Mouse (Mus musculus): ENCODE measurements around the gene BC029722. TPM values are rescaled to one million over a fixed set of nuclear protein-coding genes. Genes with fewer than 3 reads are reported as not detected.
"Not testable (repeated sequence)": the region's sequence is repeated elsewhere in the genome, so short reads cannot be mapped to it uniquely, and the experiment has no call there.

BC029722 gene
- 10 to 100 TPM; 12.8 to 16.5 TPM for polyA plus RNA-seq (2017; shearing (Covaris generic))

DNA sequence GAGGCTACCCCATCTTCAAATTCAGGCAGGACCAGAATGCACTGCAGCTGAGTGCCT, at the start of gene BC029722:
Gene BC029722 (minus strand): TSS at position 35 of the 57 bp plus-strand sequence.
- ATAC-seq, result no peak

DNA sequence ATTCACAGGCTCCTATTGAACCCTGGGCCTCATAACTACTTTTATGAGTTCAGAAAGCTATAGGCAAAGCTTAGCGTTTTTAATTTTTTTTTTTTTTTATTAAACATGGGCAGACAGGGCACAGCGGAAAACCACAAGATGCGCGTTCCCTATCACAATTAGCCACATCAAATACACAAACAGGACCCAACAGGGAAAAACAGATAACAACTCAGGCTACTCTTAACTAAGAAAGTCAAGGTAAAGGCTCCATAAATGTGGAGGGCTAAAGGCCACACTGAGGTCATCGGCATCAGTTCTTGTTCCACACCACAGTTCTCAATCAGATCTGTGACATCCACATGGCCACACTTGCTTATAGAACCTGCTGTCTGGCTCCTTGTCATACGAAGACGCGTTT, 49.1 kb upstream of the BC029722 start:
- no peak for ATAC-seq

DNA sequence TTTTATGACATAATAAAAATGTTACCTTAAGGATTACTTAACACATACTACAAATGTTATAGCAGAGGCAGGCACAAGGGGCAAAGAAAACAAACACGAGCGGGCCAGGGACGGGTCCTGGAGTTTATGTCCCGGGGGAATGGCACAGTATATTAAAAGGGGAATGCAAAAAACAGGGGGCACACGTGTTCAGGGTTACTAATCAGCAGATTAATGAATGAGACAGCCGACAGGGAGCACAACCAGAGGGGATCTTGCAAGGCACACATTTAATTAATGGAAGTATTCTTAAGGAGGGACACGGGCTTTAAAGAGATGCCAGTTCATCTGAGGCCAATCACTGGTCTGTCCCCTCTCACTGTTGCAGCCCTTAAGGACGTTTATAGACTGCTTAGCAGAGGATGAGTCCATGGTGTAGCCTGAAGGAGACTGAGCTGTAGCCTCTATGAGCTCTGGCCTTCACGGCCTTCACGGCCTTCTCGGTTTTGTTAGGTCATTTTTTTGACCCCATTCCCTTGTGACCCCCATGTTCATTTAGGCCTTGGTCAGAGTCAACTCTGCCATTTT, 44.2 kb upstream of the BC029722 start:
- no peak for ATAC-seq

DNA sequence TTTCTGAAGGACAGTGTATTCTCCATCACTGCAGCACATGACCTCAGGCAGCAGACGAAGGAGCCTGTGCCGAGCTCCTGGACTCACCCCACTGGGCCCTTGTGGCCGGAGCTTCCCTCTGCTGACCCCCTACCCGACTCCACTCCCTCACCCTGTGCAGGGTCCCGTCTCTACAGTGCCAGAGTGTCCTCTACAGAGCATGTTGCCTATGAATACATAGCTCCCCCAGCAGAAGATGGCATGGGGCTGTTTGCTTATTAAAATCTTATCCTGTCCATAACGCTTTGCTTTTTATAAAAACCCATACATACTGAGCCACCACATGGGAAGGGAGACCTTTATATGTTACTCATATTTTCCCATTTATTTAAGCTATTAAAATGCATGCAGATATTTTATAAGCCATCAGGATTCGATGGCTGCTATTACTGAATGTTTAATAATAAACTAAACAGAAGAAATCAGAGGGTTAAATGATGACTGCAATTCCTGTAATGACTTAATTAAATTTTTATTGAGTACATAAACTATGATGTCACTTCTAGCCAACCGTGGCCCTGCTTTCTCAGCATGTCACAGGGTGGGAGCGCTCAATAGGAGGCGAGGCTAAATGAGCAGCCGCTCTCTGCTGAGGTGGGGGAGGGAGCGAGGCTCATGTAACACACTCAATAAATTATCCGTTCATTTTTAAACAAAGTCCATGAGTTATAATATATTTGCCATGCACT, 43.5 kb upstream of the BC029722 start:
- no peak for ATAC-seq

DNA sequence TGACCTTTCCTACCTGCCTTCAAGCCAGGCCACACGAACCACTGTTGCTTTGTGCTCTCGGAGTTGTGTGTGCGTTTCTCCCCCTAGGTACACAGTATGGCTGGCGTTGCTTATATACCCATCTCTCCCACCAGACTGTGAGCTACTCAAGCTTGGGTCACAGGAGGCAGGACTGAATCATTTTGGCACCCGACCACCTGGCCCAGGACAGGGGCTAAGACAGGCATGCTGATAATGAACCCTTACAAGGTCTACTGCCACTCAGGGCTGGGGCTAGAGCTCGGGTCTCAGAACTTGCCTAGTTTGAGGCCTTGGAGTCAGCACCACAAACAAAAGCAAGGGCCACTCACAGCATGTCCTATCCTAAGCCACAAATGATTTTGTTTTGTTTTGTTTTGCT, 42.4 kb upstream of the BC029722 start:
- ATAC-seq, result no peak

DNA sequence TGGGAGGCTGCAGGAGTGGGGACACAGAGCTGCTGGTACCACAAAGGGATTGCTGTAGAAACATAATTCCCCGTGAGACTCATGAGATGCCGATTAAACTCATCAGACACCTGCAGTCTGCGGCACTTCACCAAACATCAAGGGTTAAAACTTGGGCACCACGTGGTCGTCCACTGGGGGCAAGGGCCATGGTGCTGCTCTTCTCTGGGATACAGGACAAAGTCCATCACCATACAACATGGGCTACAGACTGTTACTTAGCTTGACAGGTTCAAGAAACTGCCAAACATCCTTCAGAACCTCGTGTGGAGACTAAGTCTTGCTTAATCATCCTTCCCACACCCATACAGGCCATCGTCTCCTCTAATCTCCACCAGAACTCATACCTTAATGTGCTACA, 40.9 kb upstream of the BC029722 start:
- no peak for ATAC-seq

DNA sequence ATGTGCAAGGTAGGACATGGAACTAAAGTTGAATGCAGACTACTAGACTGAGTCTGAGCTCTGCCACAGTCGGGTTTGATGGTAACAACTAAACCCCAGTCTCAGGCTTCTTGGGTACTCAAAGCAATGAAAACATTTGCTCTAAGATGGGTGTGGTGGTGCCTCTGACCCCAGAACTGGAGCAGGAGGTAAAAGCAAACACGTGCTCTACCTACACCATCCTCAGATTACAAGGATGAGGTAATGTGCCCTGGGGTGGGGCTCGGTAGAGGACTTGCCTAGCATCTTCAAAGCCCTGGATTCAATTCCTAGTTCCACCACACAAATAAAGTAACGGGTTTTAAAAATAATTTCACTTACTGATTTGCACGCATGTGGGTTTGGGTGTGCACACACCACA, 33.3 kb upstream of the BC029722 start:
- ATAC-seq, result no peak

DNA sequence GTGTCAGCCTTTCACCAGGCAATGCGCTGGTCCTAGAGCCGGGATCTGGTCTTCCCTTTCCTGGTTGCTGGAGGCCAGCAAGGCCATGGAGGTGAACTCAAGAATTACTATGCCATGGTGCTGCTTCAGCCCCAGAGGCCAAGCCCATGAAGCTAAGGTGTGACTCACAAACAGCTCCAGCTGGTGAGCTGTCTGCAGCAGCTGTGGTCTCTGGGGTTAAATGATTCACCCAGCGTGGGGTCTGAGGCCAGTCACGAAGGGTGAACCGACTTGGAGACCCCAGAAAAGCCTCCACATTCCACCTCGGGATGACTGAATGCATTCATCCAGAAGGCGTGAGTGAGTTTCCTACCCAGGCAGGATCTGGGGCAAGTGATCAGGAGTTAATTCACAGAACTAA, 30.9 kb upstream of the BC029722 start:
- ATAC-seq, result no peak

DNA sequence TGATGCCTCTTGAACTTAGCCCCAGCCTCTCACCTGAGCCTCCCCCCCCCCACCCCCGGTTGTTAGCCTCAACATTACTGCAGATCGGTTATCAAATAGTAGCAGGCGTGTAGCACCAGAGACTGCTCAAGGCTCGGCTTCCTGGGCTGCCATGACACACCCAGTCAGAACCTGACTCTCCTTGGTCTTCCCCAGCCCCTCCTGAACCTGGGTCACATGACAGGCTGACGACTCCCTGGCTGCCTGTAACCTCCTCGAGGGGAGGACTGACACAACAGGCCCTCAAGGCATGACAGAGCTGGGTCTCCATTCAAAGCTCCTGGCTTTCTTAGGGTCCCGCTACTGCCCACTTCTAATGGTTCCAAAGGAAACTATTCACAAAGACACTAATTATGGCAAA, 30.2 kb upstream of the BC029722 start:
- no peak for ATAC-seq

DNA sequence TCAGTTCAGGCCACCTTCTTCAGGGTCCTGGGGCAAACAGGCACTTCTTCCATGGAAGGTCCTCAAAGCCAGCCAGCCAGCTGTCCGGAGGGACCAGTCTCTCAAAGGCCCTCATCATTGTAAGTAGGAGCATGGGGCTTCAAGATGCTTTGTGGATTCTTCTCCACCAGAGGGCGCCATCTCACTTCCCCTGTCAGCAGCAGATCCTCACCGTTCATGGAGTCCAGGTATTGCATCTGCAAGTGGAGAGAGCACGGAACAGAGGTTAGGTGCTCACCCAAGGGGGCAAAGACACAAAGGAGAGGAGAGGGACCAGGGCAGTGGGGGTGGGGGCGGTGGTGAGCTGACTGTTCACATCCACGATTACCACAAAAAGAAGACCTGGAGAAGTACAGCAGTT, 29.1 kb upstream of the BC029722 start:
- peak; percentile 37 for ATAC-seq

DNA sequence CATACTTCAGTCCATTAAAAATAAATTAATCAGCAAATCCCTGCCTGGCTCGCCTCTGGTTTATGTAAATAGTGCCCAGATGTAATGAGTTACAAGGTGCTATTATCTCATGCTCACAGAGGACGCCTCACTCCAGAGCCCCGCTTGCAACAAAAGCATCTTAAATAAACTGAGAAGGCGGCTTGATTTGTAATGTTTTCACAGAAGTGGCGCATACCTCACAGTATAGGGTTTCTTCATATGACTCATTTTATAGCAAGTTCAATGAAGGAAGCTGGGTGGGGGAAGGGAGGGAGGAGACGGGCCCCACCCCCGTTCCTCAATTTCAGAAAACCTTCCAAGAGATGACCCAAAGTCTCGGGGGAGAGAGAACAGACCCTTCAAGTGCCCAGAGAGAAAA, 27.7 kb upstream of the BC029722 start:
- no peak for ATAC-seq

DNA sequence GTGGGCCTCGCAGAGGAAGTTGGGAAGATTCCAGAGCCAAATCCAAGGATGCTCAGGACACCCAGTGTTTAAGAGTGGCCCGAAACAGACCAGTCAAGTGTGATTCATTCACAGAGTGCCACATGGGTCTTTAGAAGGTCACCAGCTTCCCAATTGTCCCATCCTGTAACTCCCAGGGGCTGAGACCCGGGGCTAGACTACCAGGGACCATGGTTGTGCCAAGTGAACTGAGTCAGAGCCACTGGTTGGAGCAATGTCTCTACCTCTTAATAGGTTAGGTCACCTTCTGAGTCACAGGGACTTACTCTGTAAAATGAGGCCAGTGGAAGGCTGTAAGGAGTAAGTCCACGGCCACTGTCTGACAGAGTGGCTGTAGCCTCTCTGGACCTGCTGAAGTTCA, 19.7 kb upstream of the BC029722 start:
- no peak for ATAC-seq

DNA sequence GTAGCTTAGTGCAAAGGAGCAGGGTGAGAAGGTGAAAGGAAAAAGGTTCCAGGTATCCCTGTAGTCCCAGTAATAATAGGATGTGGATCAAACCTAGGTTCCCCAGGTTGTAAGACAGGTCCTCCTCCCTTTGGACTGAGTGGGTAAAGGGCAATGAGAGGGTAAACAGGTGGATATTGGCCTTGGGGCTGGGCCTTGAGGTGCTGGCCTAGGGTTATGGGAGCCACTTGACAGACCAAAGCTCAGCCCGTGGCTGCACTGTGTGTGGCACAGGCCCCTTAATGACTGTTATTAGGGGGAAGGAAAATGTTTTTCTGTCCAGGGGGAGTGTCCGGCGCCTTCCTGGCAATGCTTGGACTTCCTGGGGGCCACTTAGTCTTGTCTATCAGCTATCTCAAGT, 18.7 kb upstream of the BC029722 start:
- ATAC-seq, result no peak

DNA sequence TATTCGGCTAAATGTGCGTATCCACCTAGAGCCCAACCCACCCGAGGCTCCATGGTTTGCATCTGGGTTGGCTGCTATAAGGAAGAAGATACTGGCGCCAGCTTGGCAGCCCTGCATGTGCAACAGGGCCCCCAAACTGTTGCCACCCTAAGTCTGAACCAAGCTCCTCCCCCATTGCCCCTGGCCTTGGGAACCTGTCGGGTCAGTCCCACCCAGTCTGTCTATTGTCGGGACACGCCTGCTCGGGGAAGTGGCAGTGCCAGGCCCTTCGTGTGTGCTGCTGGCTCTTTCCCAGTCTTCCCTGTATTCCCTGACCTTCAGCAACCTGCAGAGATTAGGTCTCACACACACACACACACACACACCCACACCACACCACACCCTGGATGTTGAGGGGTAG, 15.5 kb upstream of the BC029722 start, which contains the start of gene Fam83c:
Gene Fam83c (minus strand): TSS at position 123 of the 400 bp plus-strand sequence.
- ATAC-seq, result no peak

DNA sequence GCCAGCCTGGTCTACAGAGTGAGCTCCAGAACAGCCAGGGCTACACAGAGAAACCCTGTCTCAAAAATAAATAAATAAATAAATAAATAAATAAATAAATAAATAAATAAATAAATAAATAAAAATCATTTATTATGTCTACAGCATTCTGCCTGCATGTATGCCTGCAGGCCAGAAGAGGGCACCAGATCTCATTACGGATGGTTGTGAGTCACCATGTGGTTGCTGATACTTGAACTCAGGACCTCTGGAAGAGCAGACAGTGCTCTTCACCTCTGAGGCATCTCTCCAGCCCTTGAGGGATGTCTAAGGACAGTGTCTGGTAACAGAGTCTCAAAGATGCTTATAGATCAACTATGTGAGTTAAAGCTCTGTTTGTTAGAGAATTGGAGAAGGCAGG, 12.9 kb upstream of the BC029722 start:
- not testable (repeated sequence) for ATAC-seq

DNA sequence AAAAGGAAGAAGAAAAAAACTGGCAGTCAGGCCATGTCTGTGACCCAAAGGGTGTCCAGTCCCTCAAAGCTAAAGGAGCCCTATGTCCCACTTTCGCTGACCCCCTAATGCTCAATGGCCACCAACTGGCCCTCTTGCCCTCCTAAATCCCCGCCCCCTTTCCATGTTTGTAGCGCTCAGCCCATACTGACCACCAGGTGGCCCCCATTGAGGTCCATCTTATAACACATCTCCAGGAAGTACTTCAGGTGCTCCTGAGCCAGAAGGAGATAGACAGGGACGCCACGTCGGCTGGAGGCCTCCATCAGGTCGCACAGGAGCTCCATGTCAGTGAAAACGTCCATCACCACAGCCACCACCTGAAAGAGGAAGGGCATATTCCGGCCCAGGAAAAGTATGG, 12.1 kb upstream of the BC029722 start:
- ATAC-seq, result no peak

DNA sequence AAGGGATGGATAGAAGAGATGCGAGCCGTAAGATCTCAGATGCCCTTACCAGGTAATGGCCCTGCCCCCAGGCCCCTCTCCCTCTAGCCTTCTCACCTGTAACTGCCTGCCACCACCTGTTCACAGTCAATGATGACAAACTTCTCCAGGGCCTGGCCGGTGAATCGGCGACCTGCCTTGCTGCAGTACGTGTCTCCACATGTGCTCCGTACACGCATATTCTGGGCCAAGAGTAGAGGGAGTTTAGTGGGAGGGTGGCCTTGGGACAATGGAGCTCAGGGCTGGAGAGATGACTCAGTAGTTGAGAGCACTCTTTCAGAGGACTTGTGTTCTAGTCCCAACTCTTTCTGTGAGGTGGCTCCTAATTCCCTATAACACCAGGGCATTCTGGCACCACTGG, 11.6 kb upstream of the BC029722 start:
- ATAC-seq, result no peak

DNA sequence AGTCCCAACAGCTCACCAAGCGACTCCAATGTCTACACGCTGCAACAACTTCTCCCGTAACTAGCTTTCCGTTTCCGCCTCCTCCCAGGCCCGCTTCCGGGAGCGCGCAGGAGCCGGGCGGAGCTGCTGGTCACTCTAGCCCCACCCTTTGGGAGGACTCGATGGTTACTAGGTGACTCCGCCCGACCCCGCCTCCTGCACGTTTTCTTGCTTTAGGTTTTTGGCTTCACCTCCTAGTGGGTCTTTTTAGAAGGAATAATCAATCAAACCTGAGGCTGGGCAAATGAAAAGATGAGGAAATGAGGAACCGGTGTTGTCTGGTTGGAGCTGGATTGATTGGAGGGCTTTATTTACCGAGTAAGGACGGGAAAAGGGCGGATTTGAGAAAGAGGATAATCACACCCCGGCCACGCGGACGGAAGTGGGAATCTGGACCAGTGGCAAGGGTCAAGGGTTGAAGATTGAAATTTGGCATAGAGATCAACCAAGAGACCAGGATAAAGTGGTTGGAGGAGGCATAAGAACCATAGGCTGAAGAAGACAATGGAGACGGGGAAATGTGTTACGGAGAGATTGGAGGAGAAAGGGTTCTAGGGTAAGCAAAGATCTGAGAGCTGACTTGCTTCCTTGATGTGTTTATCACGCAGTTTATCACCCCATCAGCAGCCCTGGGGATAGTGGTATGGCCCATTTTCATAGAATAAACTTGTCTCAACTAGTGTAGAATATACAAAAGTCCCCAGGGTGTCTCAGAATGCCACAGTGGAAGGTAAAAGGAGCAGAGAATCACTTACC, 7.6 kb upstream of the BC029722 start, which contains the start of gene Eif6:
Gene Eif6 (minus strand): TSS at position 296 of the 795 bp plus-strand sequence.
- ATAC-seq, result peak; percentile 98

DNA sequence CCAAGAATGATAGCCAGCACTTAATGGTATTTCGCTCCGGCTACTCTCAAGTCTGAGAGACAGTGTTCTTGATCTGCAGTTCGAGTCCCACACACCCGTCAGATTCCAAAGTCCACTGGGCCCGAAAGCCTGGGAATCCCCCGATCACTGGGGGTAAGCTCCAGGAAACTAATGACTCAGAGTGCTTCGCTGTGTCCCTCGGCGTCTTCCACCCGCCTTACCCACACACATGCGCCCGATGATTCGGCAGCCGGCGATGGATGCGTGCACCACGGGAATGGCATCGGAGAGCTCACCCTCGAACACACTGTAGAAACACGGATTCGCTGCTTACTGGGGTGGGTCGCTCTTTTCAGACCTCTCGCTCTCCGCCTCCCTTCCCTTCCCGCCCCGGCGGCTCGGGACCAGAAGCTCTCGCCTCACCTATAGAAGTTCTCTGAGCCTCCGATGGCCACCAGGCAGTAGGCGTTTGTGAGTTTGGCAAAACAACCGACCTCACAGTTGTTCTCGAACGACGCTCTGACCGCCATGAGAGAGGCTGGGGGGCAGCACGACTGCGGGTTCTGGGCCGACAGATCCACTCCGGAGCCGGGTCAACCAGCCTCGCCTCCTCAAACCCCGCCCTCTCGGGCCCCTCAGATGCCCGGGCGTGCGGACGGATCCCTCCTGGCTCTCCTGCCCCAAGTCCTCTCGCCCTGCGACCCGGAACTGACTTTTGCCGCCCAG, 6.8 kb upstream of the BC029722 start:
- peak; percentile 29 for ATAC-seq

DNA sequence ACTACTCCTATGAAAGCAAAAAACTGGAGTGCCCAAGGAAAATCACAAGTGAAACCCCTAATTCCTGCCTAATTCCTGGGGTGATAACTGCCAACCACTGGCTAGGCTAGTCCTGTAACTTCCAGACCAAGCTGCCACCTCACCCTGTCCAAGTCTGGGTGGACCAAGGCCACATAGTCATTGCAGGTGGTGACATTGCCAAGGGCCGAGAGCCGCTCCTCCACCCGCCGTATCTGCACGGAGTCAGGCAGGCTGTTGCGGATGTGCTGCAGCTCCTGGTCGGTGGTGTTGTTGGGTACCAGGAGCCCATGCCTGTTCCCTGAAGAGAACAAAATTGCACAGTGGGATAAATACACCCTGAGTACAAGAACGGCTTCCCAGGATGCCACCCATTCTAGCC, 4.5 kb upstream of the BC029722 start:
- ATAC-seq, result no peak

DNA sequence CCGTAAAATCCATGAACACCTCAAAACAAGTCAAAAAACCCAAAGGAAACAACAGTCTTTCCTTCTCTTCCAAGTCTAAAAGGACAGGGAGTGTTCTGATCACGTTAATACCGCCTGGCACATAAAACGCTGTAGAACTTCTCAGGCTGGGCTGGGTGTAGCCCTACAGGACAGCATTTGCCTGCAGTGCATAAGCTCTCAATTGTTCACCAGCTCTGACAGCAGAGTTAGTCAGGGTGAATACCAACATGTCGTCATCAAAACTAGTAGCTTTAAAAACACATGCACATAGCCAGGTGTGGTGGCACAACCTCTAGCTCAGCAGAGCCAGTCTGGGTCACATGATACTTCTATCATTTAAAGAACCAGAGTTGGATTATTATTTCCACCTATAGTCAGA, 1.6 kb upstream of the BC029722 start:
- no peak for ATAC-seq

DNA sequence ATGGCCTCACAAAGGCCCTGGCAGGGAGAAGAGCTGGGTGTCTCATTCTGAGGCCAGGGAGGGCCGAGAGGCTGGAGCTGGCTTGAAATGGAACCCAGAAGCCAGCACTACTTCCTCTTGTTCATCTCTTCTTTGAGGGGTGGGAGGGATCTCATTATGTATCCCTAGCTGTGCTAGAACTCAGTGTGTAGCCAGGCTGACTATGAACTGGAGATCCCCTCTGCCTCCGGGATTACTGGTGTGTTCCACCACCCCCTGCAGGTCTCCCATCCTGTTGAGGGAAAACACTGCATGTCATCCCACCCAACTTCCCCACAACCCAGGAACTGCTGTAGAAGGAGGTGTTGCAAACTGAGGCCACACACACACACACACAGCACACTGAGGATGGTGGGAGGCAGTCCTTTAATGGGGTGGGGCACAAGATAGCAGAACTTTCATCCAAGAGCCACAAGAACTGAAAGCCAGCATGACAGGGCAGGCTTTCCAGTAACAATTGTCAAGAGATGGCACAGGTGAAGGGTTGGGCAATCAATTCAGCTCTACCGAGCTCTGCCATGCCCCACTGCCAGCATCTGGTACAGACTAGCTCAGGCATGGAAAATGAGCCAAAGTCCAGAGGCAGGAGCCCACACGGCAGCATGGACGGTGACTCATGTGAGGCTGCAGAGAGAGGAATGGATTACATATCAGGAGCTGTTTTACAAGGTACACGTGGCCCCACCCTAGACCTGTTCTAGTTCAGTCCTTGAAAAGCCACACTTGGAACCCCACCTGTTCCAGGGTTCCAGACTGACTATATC, 424 bp upstream of the BC029722 start:
- ATAC-seq, result peak; percentile 9
